Comparison of ENCODE assay signal across 8 mouse cellular contexts in the genomic region with DNA sequence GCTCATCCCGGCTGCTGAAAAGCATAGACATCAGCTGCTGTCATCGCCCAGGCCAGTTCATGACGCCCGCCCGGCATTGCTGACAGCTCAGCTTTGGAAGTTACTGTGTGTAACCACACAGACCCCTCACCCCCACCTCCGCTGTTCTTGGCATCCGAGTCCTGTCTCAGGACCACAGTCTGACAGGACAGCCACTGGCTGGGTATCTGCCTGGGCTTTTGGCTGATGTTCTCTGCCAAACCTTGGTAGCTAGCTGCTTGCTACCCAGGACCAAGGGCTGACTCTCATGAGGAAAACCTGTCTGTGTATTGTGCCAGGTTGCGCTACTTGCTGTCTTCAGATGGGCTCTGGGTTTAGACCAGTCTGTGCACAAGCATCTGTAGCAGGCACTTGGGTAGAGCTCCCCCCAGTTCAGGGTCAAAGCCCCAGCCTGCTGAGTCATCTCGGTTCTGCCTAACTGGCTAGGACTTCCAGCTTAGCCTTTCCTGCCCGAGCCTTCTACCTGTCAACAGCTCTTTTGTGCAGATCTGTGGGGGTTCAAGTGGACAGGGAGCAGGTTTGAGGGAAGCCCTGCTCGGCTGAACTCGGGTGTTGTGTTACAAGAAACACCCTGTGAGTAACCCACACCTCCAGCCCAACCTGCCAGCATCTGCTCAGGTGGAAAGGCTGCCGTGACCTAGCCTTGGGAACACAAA.
DNase-seq lines count a peak whose midpoint lies in the region; ATAC-seq and TF ChIP-seq lines count a peak whose summit lies in the region.

No protein-coding gene starts in this region.

- peak overlapping the region; percentile 37 for H3K4me2 ChIP-seq in lung, postnatal 0 days (replicated peaks; ENCODE audit: low read depth, low read length)

- TF ChIP-seq CTCF in heart, adult 2 months (IDR thresholded peaks at IDR 0.05) = no peak
- no peak for TF ChIP-seq CTCF in lung, postnatal 0 days (IDR thresholded peaks at IDR 0.05)

- 38% methylated on average over 13 of the region's 13 CpGs for WGBS in heart, adult 2 months
- WGBS in lung, postnatal 0 days = 23% methylated on average over 13 of the region's 13 CpGs

- no peaks in the 10 kb centered on the region for H3K27me3 ChIP-seq in heart, adult 2 months (ENCODE audit: control insufficient read depth, insufficient read depth, low read length)
- H3K27me3 ChIP-seq in lung, postnatal 0 days (replicated peaks; ENCODE audit: insufficient read depth, low read length) = no peaks in the 10 kb centered on the region

- peak; percentile 72 for ATAC-seq in lung, postnatal 0 days

- peak overlapping the region; percentile 67 for H3K27ac ChIP-seq in heart, adult 2 months
- H3K27ac ChIP-seq in lung, postnatal 0 days (ENCODE audit: low read length) = peak overlapping the region; percentile 74

- intact Hi-C loops in heart, adult 2 months (cut with DNase I) = loop anchor here (5.0 kb wide), 1 partner anchor 61 kb away; no protein-coding TSS in a partner anchor

- TF ChIP-seq EP300 in heart, adult 2 months (IDR thresholded peaks at IDR 0.05; ENCODE audit: insufficient read depth, low read depth, low read length) = no peak
- TF ChIP-seq EP300 in lung, postnatal 0 days (IDR thresholded peaks at IDR 0.05) = no peak

- H3K4me3 ChIP-seq in heart, adult 2 months = peak overlapping the region; percentile 39
- no peak overlapping the region for H3K4me3 ChIP-seq in lung, postnatal 0 days (ENCODE audit: low read depth, low read length)

- DNase-seq in layer of hippocampus, adult 9-11 months = peak; percentile 18
- no peak for DNase-seq in layer of hippocampus, adult 18-20 months (ENCODE audit: low spot score in 2 of 2)
- DNase-seq in cerebellum, postnatal 14 days = peak; percentile 69 to 74
- peak; percentile 65 to 67 for DNase-seq in heart, adult 2 months
- peak; percentile 80 for DNase-seq in kidney, adult 18-20 months
- DNase-seq in lung, postnatal 0 days (ENCODE audit: low spot score) = peak; percentile 67
- peak; percentile 55 for DNase-seq in urinary bladder, postnatal 14 days (ENCODE audit: low spot score)
- no peak for DNase-seq in thymus, postnatal 10 days (ENCODE audit: low spot score in 2 of 2)

- no peaks in the 10 kb centered on the region for H3K79me2 ChIP-seq in heart, adult 2 months (replicated peaks; ENCODE audit: control insufficient read depth, insufficient read depth, low read length)

- TF ChIP-seq POLR2A in heart, adult 2 months (IDR thresholded peaks at IDR 0.05; ENCODE audit: insufficient read depth, low read depth, low read length) = no peak

- H3K9ac ChIP-seq in heart, adult 2 months (ENCODE audit: low read depth, low read length) = peak overlapping the region; percentile 9; the same call in 1 of the 2 replicates
- H3K9ac ChIP-seq in lung, postnatal 0 days (replicated peaks; ENCODE audit: low read depth) = no peak overlapping the region

- no peaks in the 10 kb centered on the region for H3K9me3 ChIP-seq in lung, postnatal 0 days (ENCODE audit: low read length)

- no peaks in the 10 kb centered on the region for H3K36me3 ChIP-seq in heart, adult 2 months (ENCODE audit: control insufficient read depth, insufficient read depth, low read length)
- H3K36me3 ChIP-seq in lung, postnatal 0 days (ENCODE audit: insufficient read depth, low read length) = no peaks in the 10 kb centered on the region

- peaks cover 21% of the 10 kb centered on the region for H3K4me1 ChIP-seq in heart, adult 2 months (ENCODE audit: control insufficient read depth, insufficient read depth, low read length)
- peaks cover 31% of the 10 kb centered on the region for H3K4me1 ChIP-seq in lung, postnatal 0 days (ENCODE audit: insufficient read depth, low read depth, low read length)

Comparison
In these comparisons a context has a peak if more than half of its experiments do, and no peak if none do; other contexts are left out.
1. DNase-seq: peak in layer of hippocampus, adult 9-11 months (single experiment), cerebellum, postnatal 14 days (2 of 2), heart, adult 2 months (2 of 2), kidney, adult 18-20 months (single experiment), lung, postnatal 0 days (single experiment) and urinary bladder, postnatal 14 days (single experiment); none in layer of hippocampus, adult 18-20 months (0 of 2) and thymus, postnatal 10 days (0 of 2).